Mouse (Mus musculus) thymus, postnatal 14 days (tissue): ENCODE measurements around the gene Prlr.

Source experiments
- DNase-seq: peaks from one replicate; pipeline ENCODE4 v3.0.0; 2021

Gene Prlr

GRCm38 (mm10) chr15:10177083-10177482, at the start of gene Prlr:
Gene Prlr (plus strand): TSS chr15:10177238.
- no peak for DNase-seq

DNA sequence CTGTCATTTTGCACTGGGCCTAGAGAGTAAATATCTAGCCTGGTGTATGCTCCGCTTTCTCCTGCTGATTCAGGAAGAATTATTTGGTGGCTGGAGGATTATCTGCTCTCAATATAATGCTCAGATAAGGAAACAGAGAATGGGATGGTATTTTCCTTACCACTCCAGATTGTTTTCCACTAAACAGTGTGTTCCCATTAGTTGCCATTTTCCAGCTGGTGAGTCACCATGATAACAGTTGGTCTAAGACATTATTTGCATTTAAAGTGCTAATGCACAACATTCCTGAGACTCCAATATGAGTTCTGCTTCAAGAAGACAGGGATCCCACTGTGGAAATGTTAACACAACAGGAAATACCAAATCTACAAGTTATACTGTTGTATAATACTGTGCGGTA, 43.3 kb upstream of the Prlr start:
- DNase-seq: no peak

GRCm38 (mm10) chr15:10134889-10135288, 42.1 kb upstream of the Prlr start:
- no peak for DNase-seq

GRCm38 (mm10) chr15:10144520-10144919, 32.5 kb upstream of the Prlr start:
- DNase-seq: peak; percentile 13

- no peak for DNase-seq
These were observed 28.8 kb upstream of the Prlr start for GRCm38 (mm10) chr15:10148196-10148595.

GRCm38 (mm10) chr15:10160663-10161062, 16.4 kb upstream of the Prlr start:
- no peak for DNase-seq

DNA sequence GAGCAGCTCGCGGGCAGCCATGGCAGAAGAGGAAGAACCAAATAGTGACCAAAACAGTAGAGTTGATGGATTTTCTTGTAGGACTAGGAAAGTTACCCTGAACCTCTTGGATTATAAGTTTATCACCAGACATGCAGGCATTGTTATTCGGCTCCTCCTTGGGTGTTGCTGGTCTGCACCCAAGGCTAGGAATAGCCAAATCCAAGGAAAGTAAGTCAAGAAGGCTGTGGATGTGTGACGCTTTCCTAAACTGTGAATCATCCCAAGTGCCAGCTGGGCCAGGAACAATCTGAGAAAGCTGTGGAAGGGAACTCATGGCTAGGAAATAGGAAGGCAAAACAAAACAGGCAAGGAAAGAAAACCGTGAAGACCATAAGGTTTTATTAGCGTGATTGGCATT, 2.0 kb upstream of the Prlr start:
- no peak for DNase-seq

DNA sequence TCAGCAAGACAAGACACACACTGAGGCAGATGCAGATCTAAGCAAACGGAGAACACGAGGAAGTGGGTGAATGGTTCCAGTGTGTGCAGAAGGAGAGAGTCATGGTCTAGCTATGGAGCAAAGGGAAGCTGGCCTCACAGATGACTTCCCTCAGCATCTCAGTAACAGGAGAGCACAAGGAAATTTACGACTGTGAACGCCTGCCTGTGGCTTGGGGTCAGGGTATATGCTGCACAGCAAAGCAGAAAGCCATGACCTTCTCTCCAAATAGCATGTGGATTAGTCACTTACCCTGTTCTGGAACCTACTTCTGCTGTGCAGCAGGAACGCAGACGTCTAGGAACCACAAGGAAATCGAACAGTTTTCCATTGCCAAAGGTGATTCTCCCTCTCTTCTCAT, 1.4 kb upstream of the Prlr start:
- DNase-seq: no peak

- DNase-seq: peak; percentile 3
These were observed 587 bp downstream of the Prlr start for GRCm38 (mm10) chr15:10177519-10178130.

GRCm38 (mm10) chr15:10178131-10178566, 1.1 kb downstream of the Prlr start:
- DNase-seq: no peak

DNA sequence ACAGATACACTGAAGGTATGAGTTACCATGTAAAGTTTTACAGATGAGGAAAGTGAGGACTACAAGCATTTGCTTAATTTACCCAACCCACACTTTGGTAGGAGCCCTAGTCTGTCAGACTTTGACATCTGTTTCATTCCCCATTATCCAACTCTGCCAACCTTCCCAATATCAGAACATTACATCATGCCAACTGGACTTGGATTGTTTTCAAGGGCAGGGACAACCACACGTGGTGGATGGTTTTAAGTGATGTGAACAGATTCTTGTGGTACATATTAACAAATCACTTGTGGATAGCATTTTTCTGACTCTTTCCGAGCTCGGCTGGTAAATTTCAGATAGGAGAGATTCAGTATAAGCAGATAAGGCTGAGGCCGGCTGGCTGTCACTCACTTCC, 3.7 kb downstream of the Prlr start:
- no peak for DNase-seq

DNA sequence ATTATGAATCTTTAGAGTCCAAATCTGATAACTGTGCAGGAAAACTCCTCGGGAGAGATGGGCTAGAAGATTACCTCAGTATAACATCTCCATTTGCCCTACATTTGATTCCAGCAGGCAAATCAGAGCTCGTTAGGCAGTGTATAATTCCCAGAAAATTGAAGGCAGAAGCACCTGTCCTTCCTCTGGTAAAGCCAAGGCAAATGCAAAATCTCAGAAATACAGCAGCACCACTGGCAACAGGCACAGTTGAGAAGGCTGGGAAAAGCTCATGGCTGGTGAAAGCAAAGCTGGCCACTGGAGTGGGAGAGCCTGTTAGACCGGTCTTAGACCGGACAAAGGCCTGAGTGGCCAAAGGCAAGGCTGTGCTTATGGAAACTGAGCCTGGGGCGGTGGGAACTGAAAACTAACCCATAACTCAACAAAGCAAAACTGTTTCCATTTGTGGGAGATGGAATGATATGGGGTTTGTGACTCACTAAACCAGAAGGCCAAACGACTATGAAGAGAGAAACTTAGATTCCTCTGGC, 15.1 kb downstream of the Prlr start:
- no peak for DNase-seq

DNA sequence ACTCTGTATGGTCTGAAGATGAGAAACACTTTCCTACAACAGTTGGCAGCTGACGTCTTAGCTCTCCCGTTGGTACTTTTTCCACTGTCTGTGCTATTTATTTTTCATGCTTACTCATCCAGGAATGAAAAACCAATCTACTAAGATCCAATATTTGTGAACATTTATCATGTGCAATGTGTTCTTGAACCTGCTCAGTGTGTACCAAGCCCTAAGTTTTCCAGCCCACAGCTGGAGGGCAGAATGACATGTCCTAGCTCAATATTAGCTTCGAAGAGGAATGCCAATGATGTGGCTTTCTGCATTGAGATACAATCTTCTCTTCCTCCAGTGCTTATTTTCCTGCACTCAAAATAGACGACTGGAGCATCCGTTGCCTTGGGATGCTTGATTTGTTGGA, 24.0 kb downstream of the Prlr start:
- DNase-seq: no peak

DNA sequence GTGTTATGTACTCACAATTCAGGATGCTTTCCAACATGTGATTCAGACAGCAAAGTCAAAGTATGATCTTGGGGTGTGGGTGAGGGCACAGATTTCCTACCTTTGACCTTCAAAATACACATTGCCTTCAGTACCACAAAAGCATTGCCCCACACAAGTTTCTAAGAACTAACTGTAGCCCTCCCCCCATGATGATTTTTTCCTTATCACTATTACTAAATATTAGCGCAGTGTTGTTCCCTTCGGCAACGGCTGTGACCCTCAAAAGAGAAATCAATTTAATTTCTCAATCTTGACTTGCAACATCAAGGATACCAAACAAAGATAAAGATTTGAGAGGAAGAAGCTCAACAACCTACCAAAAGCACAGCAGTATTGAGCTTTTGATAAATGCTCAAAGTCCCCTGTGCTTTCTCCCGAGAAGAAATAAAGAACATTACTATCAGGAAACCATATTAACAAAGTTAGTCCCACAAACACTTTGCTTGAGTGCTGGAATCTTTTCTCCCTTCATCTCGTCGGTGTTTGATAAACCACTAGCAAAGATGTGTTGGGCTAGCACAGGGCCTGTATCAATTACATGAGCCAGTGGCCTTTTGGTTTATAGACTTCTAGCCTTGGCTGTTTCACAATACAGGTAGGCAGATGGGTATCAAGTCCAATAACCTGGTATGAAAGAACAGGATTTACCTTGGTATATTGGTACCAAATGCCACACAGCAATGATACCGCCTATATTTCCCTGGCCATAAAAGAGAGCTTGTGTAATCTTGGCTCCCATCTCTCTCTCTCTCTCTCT, 25.7 kb downstream of the Prlr start:
- no peak for DNase-seq

- DNase-seq: no peak
These were observed 33.3 kb downstream of the Prlr start for GRCm38 (mm10) chr15:10210261-10210770.

DNA sequence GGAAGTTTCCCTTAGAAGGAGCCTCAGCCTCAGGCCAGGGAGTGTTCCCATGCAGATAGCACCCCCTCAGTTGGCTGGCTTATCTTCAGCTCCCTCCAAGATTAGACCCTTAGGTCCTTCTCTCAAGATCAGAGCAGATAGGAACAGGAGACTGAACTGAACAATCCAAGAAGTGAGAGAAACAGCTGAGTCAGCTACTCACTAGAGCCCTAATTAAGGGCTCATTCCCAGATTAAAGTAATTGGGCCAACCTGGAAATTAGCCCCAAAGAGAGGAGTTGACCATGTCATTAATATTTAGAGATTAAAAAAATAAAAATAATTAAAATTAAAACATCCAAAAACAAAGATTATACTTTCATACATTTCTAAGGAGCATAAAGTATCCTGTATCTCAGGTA, 35.0 kb downstream of the Prlr start:
- DNase-seq: no peak

- DNase-seq: no peak
These were observed 36.2 kb downstream of the Prlr start for GRCm38 (mm10) chr15:10213213-10213612.

- DNase-seq: no peak
These were observed 36.7 kb downstream of the Prlr start for GRCm38 (mm10) chr15:10213710-10214109.

DNA sequence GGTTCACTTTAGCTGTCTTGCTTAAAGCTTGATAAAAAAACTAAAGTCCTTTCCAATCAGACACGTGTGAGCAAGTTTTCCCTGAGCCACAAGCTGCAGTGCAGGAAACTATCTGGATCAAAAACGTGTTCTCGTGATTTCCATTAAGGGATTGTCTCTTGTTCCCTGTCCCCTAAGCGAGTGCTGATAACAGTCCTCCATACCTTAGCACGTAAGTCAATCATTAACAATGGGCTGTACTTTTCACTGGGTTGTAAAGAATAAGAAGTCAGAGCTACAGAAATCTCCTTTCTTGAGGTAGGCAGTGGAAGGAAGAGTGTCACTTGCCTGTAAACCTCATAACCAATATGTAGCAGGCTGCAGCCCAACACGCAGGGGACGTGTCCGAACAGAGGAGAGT, 38.7 kb downstream of the Prlr start:
- no peak for DNase-seq

DNA sequence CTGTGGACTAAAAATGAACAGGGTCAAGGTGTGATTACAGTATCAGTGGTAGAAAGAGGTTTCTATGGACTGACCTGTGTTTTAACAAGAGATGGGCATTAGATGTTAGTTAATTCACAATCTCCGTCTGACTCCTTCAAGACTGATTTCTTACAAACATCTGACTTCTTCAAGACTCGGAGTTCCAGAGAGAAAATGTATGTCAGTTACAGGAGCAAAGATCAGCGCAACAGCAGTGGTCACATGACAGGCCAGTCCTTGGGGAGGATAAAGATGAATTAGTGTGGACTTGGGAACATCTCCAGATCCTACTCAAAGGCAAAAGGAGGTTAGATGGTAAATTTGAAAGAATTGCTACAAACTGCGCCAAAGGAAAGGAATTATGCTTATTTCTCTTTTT, 39.2 kb downstream of the Prlr start:
- no peak for DNase-seq

DNA sequence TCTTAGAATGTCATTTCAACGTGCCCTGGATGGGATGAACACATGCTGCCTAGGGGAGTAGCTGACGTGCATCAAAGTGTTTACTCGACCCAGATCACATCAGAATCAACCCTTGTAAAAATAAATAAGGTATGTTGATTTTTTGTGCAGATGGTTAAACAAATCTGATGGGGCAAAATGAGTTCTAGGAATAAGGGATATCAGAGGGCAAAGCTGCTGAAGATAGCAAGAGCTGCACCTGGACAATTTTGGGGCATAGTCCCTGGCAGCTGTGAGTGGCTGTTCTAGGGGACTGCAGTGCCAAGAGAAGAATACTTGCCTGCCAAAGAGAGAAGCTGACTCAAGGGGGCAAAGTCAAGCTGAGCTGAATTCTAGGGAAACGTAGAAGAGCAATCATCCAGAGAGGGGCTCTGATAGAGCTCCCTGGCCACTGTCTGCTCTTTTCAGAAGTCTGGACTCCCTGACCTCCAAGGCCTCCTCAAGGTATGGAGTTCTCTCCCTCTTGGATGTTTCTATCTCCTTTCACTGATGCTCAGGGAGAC, 46.6 kb downstream of the Prlr start:
- no peak for DNase-seq

GRCm38 (mm10) chr15:10225701-10226100, 48.7 kb downstream of the Prlr start:
- DNase-seq: no peak

- no peak for DNase-seq
These were observed 51.6 kb downstream of the Prlr start for GRCm38 (mm10) chr15:10228636-10229035.

- peak; percentile 30 for DNase-seq
These were observed 58.9 kb downstream of the Prlr start for GRCm38 (mm10) chr15:10235977-10236376.
